Mouse (Mus musculus): Measurements from ENCODE around the gene Umodl1. TPM values are rescaled to one million over a fixed set of nuclear protein-coding genes. Genes with fewer than 3 reads are reported as not detected.

Gene Umodl1
- total RNA-seq (2023) = not detected

GRCm38 (mm10) chr17:30954340-30954739, at the start of gene Umodl1:
Gene Umodl1 (plus strand): TSS chr17:30954640.

GRCm38 (mm10) chr17:31057151-31057890, 102.9 kb downstream of the Umodl1 start, which contains the start of gene Abcg1:
Gene Abcg1 (plus strand): TSS chr17:31057675.

Other genes with a start within 250 kb of the Umodl1 start
- gene Glp1r, start 52.8 kb upstream of the Umodl1 start, total RNA-seq (2023) = not detected
- gene Abcg1, start 103.0 kb downstream of the Umodl1 start, total RNA-seq (2023) = 10 to 100 TPM; 41.0 to 55.2 TPM
- not detected for gene Tff3, start 175.0 kb downstream of the Umodl1 start, total RNA-seq (2023)
- gene Tff2, start 189.6 kb downstream of the Umodl1 start, total RNA-seq (2023) = not detected
- gene Tff1, start 210.6 kb downstream of the Umodl1 start, total RNA-seq (2023) = not detected
- 1 to 10 TPM; 1.6 to 3.5 TPM for gene Tmprss3, start 244.3 kb downstream of the Umodl1 start, total RNA-seq (2023)